26 mouse cellular contexts compared by ENCODE assay signal in genomic region chr5:111728411-111728810, GRCm38 (mm10). TPM values are rescaled to one million over a fixed set of nuclear protein-coding genes. Genes with fewer than 3 reads are reported as not detected.
A peak's percentile ranks its signal among the peaks of the same experiment; 100 is the strongest.
DNase-seq lines count a peak whose midpoint lies in the region; ATAC-seq and TF ChIP-seq lines count a peak whose summit lies in the region.
"Had no signal": no experiment of that assay in that cellular context is flagged by ENCODE, and none has a peak within 500 bp of the region (broad histone marks: within the 10 kb centered on the region; RNA-seq: fewer than 3 reads in every experiment).

No protein-coding gene starts in this region.

- H3K27ac ChIP-seq in heart, adult 2 months = no peak overlapping the region
- no peak overlapping the region for H3K27ac ChIP-seq in heart, embryonic 10.5 days
- no peak overlapping the region for H3K27ac ChIP-seq in liver, adult 2 months (replicated peaks; ENCODE audit: insufficient read depth, low read depth, low read length)
- no peak overlapping the region for H3K27ac ChIP-seq in liver, embryonic 12.5 days
- H3K27ac ChIP-seq: embryonic facial prominence, embryonic 15.5 days; forebrain, embryonic 10.5 days; heart, embryonic 13.5 days; limb, embryonic 13.5 days; lung, embryonic 15.5 days; neural tube, embryonic 12.5 days had no signal

- no peaks in the 10 kb centered on the region for H3K36me3 ChIP-seq in heart, adult 2 months (ENCODE audit: control insufficient read depth, insufficient read depth, low read length)
- H3K36me3 ChIP-seq in heart, embryonic 10.5 days = no peaks in the 10 kb centered on the region
- H3K36me3 ChIP-seq in liver, adult 2 months (ENCODE audit: control insufficient read depth, insufficient read depth, low read length) = no peaks in the 10 kb centered on the region
- H3K36me3 ChIP-seq in liver, embryonic 12.5 days = no peaks in the 10 kb centered on the region
- H3K36me3 ChIP-seq: embryonic facial prominence, embryonic 15.5 days; forebrain, embryonic 10.5 days; heart, embryonic 13.5 days; limb, embryonic 13.5 days; lung, embryonic 15.5 days; neural tube, embryonic 12.5 days had no signal

- 84% methylated on average over 4 of the region's 4 CpGs for WGBS in heart, adult 2 months
- WGBS in heart, embryonic 10.5 days = 71% methylated on average over 4 of the region's 4 CpGs
- 76% methylated on average over 4 of the region's 4 CpGs for WGBS in liver, adult 2 months
- 58% methylated on average over 4 of the region's 4 CpGs for WGBS in liver, embryonic 12.5 days (ENCODE audit: insufficient replicate concordance)

- H3K4me2 ChIP-seq in liver, embryonic 12.5 days = no peak overlapping the region
- H3K4me2 ChIP-seq: embryonic facial prominence, embryonic 15.5 days; heart, embryonic 13.5 days; limb, embryonic 13.5 days; lung, embryonic 15.5 days; neural tube, embryonic 12.5 days had no signal

- H3K9ac ChIP-seq in heart, adult 2 months (ENCODE audit: low read depth, low read length) = no peak overlapping the region
- H3K9ac ChIP-seq in liver, adult 2 months (ENCODE audit: low read depth, low read length) = no peak overlapping the region
- no peak overlapping the region for H3K9ac ChIP-seq in liver, embryonic 12.5 days
- H3K9ac ChIP-seq: embryonic facial prominence, embryonic 15.5 days; heart, embryonic 13.5 days; limb, embryonic 13.5 days; lung, embryonic 15.5 days; neural tube, embryonic 12.5 days had no signal

- intact Hi-C loops in heart, adult 2 months (cut with DNase I) = no loop called here

- no peak for TF ChIP-seq EP300 in heart, adult 2 months (IDR thresholded peaks at IDR 0.05; ENCODE audit: insufficient read depth, low read depth, low read length)

- H3K79me2 ChIP-seq in heart, adult 2 months (replicated peaks; ENCODE audit: control insufficient read depth, insufficient read depth, low read length) = no peaks in the 10 kb centered on the region
- no peaks in the 10 kb centered on the region for H3K79me2 ChIP-seq in liver, adult 2 months (ENCODE audit: control insufficient read depth, insufficient read depth, low read length)

- TF ChIP-seq POLR2A in heart, adult 2 months (IDR thresholded peaks at IDR 0.05; ENCODE audit: insufficient read depth, low read depth, low read length) = no peak
- TF ChIP-seq POLR2A in liver, adult 2 months (IDR thresholded peaks at IDR 0.05; ENCODE audit: extremely low read depth, insufficient read depth, low read length) = no peak
- TF ChIP-seq POLR2A in brain, embryonic 14.5 days (IDR thresholded peaks at IDR 0.05; ENCODE audit: borderline replicate concordance, extremely low read depth, insufficient read depth, insufficient read length, poor library complexity, severe bottlenecking) = no peak

- H3K9me3 ChIP-seq in heart, embryonic 10.5 days = no peaks in the 10 kb centered on the region
- no peaks in the 10 kb centered on the region for H3K9me3 ChIP-seq in liver, embryonic 12.5 days (replicated peaks)
- H3K9me3 ChIP-seq: embryonic facial prominence, embryonic 15.5 days; lung, embryonic 15.5 days had no signal

- no peak for DNase-seq in heart, adult 2 months
- no peak for DNase-seq in heart, embryonic 10.5 days (ENCODE audit: low spot score)
- peak; percentile 4 for DNase-seq in liver, adult 2 months (ENCODE audit: extremely low read depth, low read depth, low spot score)
- DNase-seq in A20 (ENCODE audit: low read depth, low spot score) = peak; percentile 5
- DNase-seq in brain, embryonic 14.5 days (ENCODE audit: low read depth) = no peak
- no peak for DNase-seq in ovary, postnatal 36 days (ENCODE audit: low spot score)
- no peak for DNase-seq in gastrocnemius, postnatal 25 days
- DNase-seq: B cell, adult 2 months; cerebellum, postnatal 10 days; embryo, embryonic 11 days; heart, postnatal 4 days; kidney, postnatal 10 days; right cerebral cortex, postnatal 14 days had no signal

- TF ChIP-seq CTCF in heart, adult 2 months (IDR thresholded peaks at IDR 0.05) = peak; percentile 54
- TF ChIP-seq CTCF in liver, adult 2 months (IDR thresholded peaks at IDR 0.05; ENCODE audit: low read depth, low read length) = no peak
- peak; percentile 5; the same call in 1 of the 2 replicates for TF ChIP-seq CTCF in brain, embryonic 14.5 days (IDR thresholded peaks at IDR 0.05; ENCODE audit: borderline replicate concordance, extremely low read depth, insufficient read depth, insufficient read length)

- H3K4me1 ChIP-seq in heart, adult 2 months (ENCODE audit: control insufficient read depth, insufficient read depth, low read length) = no peaks in the 10 kb centered on the region
- peaks cover 35% of the 10 kb centered on the region for H3K4me1 ChIP-seq in heart, embryonic 10.5 days
- H3K4me1 ChIP-seq in liver, adult 2 months (ENCODE audit: control insufficient read depth, insufficient read depth, low read length) = no peaks in the 10 kb centered on the region
- no peaks in the 10 kb centered on the region for H3K4me1 ChIP-seq in liver, embryonic 12.5 days
- H3K4me1 ChIP-seq: megakaryocyte, embryonic 14.5 days had no signal

- ATAC-seq in liver, embryonic 12.5 days = no peak
- ATAC-seq: inflammation-experienced regulatory T-cells, adult 6 months; midbrain, embryonic 16.5 days had no signal

- no peaks in the 10 kb centered on the region for H3K27me3 ChIP-seq in heart, adult 2 months (ENCODE audit: control insufficient read depth, insufficient read depth, low read length)
- H3K27me3 ChIP-seq in heart, embryonic 10.5 days (ENCODE audit: insufficient read depth, poor library complexity, severe bottlenecking) = no peaks in the 10 kb centered on the region
- no peaks in the 10 kb centered on the region for H3K27me3 ChIP-seq in liver, adult 2 months (ENCODE audit: control insufficient read depth, insufficient read depth, low read length)
- no peaks in the 10 kb centered on the region for H3K27me3 ChIP-seq in liver, embryonic 12.5 days (replicated peaks)
- H3K27me3 ChIP-seq: embryonic facial prominence, embryonic 15.5 days; heart, embryonic 13.5 days; lung, embryonic 15.5 days; neural tube, embryonic 12.5 days had no signal

- no peak overlapping the region for H3K4me3 ChIP-seq in heart, adult 2 months
- no peak overlapping the region for H3K4me3 ChIP-seq in heart, embryonic 10.5 days
- H3K4me3 ChIP-seq in liver, adult 2 months (ENCODE audit: insufficient read depth, low read depth, low read length) = no peak overlapping the region
- no peak overlapping the region for H3K4me3 ChIP-seq in liver, embryonic 12.5 days
- H3K4me3 ChIP-seq: embryonic facial prominence, embryonic 15.5 days; forebrain, embryonic 10.5 days; heart, embryonic 13.5 days; limb, embryonic 13.5 days; lung, embryonic 15.5 days; megakaryocyte, embryonic 14.5 days; neural tube, embryonic 12.5 days had no signal

RNA-seq across cellular contexts. Expression of gene Gm26897, which starts 5.3 kb away (rescaled TPM):
- total RNA-seq in heart, adult 2 months (2021) = not detected
- not detected in 2 replicates for polyA plus RNA-seq in heart, adult 2 months (2012; rRNA removed)
- polyA plus RNA-seq in heart, embryonic 10.5 days (2016; fragmentation: Nextera tagmentation; extraction: Ambion mirVana) = not detected in 2 replicates
- not detected in 2 replicates for total RNA-seq in liver, adult 2 months (2014; rRNA removed)
- not detected in 2 replicates for polyA plus RNA-seq in liver, adult 2 months (2012; rRNA removed)
- not detected in 2 replicates for polyA plus RNA-seq in liver, embryonic 12.5 days (2016; fragmentation: Nextera tagmentation; extraction: Ambion mirVana)
- polyA plus RNA-seq in brain, embryonic 14.5 days (2012; rRNA removed) = not detected in 2 replicates
- total RNA-seq in gastrocnemius, postnatal 25 days (2021) = not detected
- total RNA-seq: gastrocnemius, postnatal 4 days; heart, postnatal 4 days; left cerebral cortex, postnatal 10 days had no signal
- polyA plus RNA-seq: embryonic facial prominence, embryonic 15.5 days; forebrain, embryonic 10.5 days; frontal cortex, adult 2 months; heart, embryonic 13.5 days; inflammation-experienced regulatory T-cells, adult 6 months; limb, embryonic 13.5 days; lung, embryonic 15.5 days; midbrain, embryonic 16.5 days; neural tube, embryonic 12.5 days had no signal

Comparison
In these comparisons a context has a peak if more than half of its experiments do, and no peak if none do; other contexts are left out.
1. DNase-seq: peak in liver, adult 2 months (single experiment) and A20 (single experiment); none in heart, adult 2 months (0 of 2), heart, embryonic 10.5 days (single experiment), brain, embryonic 14.5 days (single experiment), ovary, postnatal 36 days (single experiment) and gastrocnemius, postnatal 25 days (single experiment).